Mouse (Mus musculus): ENCODE results near the gene Abca12.

Abca12 gene

GRCm38 (mm10) chr1:71195333-71195732, 219.4 kb downstream of the Abca12 start:
- DNase-seq (ENCODE audit: inconsistent ontology term): no peak

- DNase-seq (ENCODE audit: inconsistent ontology term): no peak
Measured at GRCm38 (mm10) chr1:71193931-71194330, 220.8 kb downstream of the Abca12 start.

Measured in Muller cell, postnatal 12 days (primary cell).